Mouse (Mus musculus) kidney, postnatal 36 days (tissue): ENCODE data around the gene Pepd.

Experiments
- DNase-seq, 2 experiments: peaks; one replicate each; pipeline ENCODE4 v3.0.0; 2021 to 2022; ENCODE audit warnings: mixed read lengths in 2 of 2

The Pepd gene

GRCm38 (mm10) chr7:34911919-34912897 lies at the start of gene Pepd:
TSS of gene Pepd (plus strand) at chr7:34912379.
- DNase-seq, result peak; percentile 93 to 95

- no peak for DNase-seq
Observed at GRCm38 (mm10) chr7:34867289-34867688, 44.9 kb upstream of the Pepd start.

GRCm38 (mm10) chr7:34869693-34870092 lies 42.5 kb upstream of the Pepd start:
- no peak for DNase-seq

- DNase-seq, result peak; percentile 55 to 78
Observed at GRCm38 (mm10) chr7:34876787-34877186, 35.4 kb upstream of the Pepd start.

- no peak for DNase-seq
Observed at GRCm38 (mm10) chr7:34877820-34878219, 34.4 kb upstream of the Pepd start.

- DNase-seq, result no peak
Observed at GRCm38 (mm10) chr7:34888441-34888840, 23.7 kb upstream of the Pepd start.

GRCm38 (mm10) chr7:34888891-34889290 lies 23.3 kb upstream of the Pepd start:
- no peak for DNase-seq

- DNase-seq, result no peak
Observed at GRCm38 (mm10) chr7:34892845-34893244, 19.3 kb upstream of the Pepd start.

- no peak for DNase-seq
Observed at GRCm38 (mm10) chr7:34896461-34896860, 15.7 kb upstream of the Pepd start.

GRCm38 (mm10) chr7:34897058-34897457 lies 15.1 kb upstream of the Pepd start:
- DNase-seq, result peak; percentile 38

- peak in 1 of 2 experiments; percentile 38 for DNase-seq
Observed at GRCm38 (mm10) chr7:34910096-34911066, 1.8 kb upstream of the Pepd start.

- DNase-seq, result peak; percentile 61 to 63
Observed at GRCm38 (mm10) chr7:34913956-34914355, 1.8 kb downstream of the Pepd start.

- DNase-seq, result peak; percentile 66 to 70
Observed at GRCm38 (mm10) chr7:34915555-34915954, 3.4 kb downstream of the Pepd start.

GRCm38 (mm10) chr7:34917558-34917957 lies 5.4 kb downstream of the Pepd start:
- peak; percentile 55 to 74 for DNase-seq

GRCm38 (mm10) chr7:34917998-34918397 lies 5.8 kb downstream of the Pepd start:
- DNase-seq, result no peak

GRCm38 (mm10) chr7:34918416-34918815 lies 6.2 kb downstream of the Pepd start:
- no peak for DNase-seq

- no peak for DNase-seq
Observed at GRCm38 (mm10) chr7:34919054-34919453, 6.9 kb downstream of the Pepd start.

GRCm38 (mm10) chr7:34919809-34920208 lies 7.6 kb downstream of the Pepd start:
- peak; percentile 44 to 81 for DNase-seq

GRCm38 (mm10) chr7:34925208-34925607 lies 13.0 kb downstream of the Pepd start:
- peak; percentile 80 to 91 for DNase-seq

GRCm38 (mm10) chr7:34925956-34926355 lies 13.8 kb downstream of the Pepd start:
- DNase-seq, result no peak

GRCm38 (mm10) chr7:34929614-34930262 lies 17.6 kb downstream of the Pepd start:
- DNase-seq, result no peak

GRCm38 (mm10) chr7:34930263-34930757 lies 18.1 kb downstream of the Pepd start:
- DNase-seq, result no peak
